Mouse (Mus musculus): ENCODE results near the gene Olfr70.

DNA sequence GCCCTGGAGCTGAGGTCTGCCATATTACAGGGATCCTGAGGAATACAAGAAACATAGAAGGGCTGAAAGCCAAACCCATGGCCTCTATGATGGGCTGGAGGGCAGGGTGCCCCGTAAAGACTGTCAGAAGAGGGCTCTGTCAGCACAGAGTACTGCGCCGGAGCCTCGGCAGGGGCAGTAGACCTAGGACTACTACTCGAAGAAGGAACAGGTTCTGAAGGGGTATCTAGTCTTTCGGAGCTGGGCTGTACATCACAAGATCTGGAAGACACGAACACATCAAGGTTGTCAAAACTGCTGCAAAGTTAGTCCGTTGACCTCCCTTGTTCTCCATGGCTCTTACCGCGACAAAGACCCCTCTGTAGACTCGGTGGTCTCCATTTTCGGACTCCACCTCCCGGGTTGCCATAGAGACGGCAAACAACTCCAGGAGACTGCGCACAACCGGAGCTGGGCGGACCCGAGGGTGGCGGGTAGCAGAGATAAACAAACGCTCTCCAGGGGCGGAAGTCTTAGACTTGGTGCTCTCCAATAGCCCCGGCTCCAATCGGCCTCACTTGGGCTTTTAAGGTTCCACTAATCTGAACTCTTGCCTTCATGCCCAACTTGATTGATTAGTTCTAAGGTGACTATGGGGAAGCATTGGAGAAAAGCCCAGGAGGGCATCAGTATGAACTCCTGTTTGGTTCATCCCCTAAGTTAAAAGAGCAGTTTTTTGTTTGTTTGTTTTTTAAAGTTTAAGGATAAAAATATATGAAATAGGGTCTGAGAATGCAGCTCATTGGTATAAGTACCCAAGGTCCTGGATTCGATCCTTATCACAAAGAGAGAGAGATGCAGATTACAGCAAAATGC lies 47.2 kb downstream of the Olfr70 start, which contains the start of gene Spag8:
- TF ChIP-seq POLR2A (IDR thresholded peaks at IDR 0.05; ENCODE audit: borderline replicate concordance, extremely low read depth, low read depth, low read length) (no peak), CTCF (IDR thresholded peaks at IDR 0.05; ENCODE audit: insufficient read depth, low read length) (no peak)

All from lung, adult 2 months (tissue).